Mouse (Mus musculus): ENCODE measurements at regions not wholly inside any gene's neighbourhood (a gene's known extent, or its start where the extent isn't known, plus 50 kb on each side); places are given as distances from the start of the nearest gene placed in this dataset.

- H3K36me3 ChIP-seq (ENCODE audit: control insufficient read depth, insufficient read depth, low read length): no peaks in the 10 kb centered on the region
- TF ChIP-seq POLR2A (IDR thresholded peaks at IDR 0.05; ENCODE audit: insufficient read depth, low read depth, low read length): no peak
- no peak for DNase-seq
- H3K9ac ChIP-seq (ENCODE audit: low read depth, low read length): no peak overlapping the region
- WGBS: 73% methylated on average over 1 of the region's 1 CpGs
- H3K79me2 ChIP-seq (replicated peaks; ENCODE audit: control insufficient read depth, insufficient read depth, low read length): no peaks in the 10 kb centered on the region
- H3K4me3 ChIP-seq: no peak overlapping the region
- H3K27me3 ChIP-seq (ENCODE audit: control insufficient read depth, insufficient read depth, low read length): no peaks in the 10 kb centered on the region
- H3K27ac ChIP-seq: no peak overlapping the region
- no peaks in the 10 kb centered on the region for H3K4me1 ChIP-seq (ENCODE audit: control insufficient read depth, insufficient read depth, low read length)
- intact Hi-C loops (cut with DNase I): no loop called here
Measured at GRCm38 (mm10) chr4:70010466-70010865, 399.8 kb downstream of the Cdk5rap2 start.

- no peak for TF ChIP-seq POLR2A (IDR thresholded peaks at IDR 0.05; ENCODE audit: insufficient read depth, low read depth, low read length)
- TF ChIP-seq EP300 (IDR thresholded peaks at IDR 0.05; ENCODE audit: insufficient read depth, low read depth, low read length): no peak
- TF ChIP-seq CTCF (IDR thresholded peaks at IDR 0.05): no peak
- no peak for DNase-seq
- no peak overlapping the region for H3K4me3 ChIP-seq
- intact Hi-C loops (cut with DNase I): no loop called here
- no peaks in the 10 kb centered on the region for H3K79me2 ChIP-seq (replicated peaks; ENCODE audit: control insufficient read depth, insufficient read depth, low read length)
- no peak overlapping the region for H3K9ac ChIP-seq (ENCODE audit: low read depth, low read length)
- H3K27me3 ChIP-seq (ENCODE audit: control insufficient read depth, insufficient read depth, low read length): no peaks in the 10 kb centered on the region
- H3K27ac ChIP-seq: no peak overlapping the region
- no peaks in the 10 kb centered on the region for H3K36me3 ChIP-seq (ENCODE audit: control insufficient read depth, insufficient read depth, low read length)
- H3K4me1 ChIP-seq (ENCODE audit: control insufficient read depth, insufficient read depth, low read length): no peaks in the 10 kb centered on the region
Measured at GRCm38 (mm10) chr4:70004966-70005365, 405.3 kb downstream of the Cdk5rap2 start.

GRCm38 (mm10) chr4:69993226-69993625 lies 417.0 kb downstream of the Cdk5rap2 start:
- Histone ChIP-seq H3K27ac (no peak overlapping the region), H3K36me3 (ENCODE audit: control insufficient read depth, insufficient read depth, low read length) (no peaks in the 10 kb centered on the region), H3K79me2 (replicated peaks; ENCODE audit: control insufficient read depth, insufficient read depth, low read length) (no peaks in the 10 kb centered on the region), H3K4me1 (ENCODE audit: control insufficient read depth, insufficient read depth, low read length) (no peaks in the 10 kb centered on the region), H3K4me3 (no peak overlapping the region), H3K9ac (ENCODE audit: low read depth, low read length) (no peak overlapping the region), H3K27me3 (ENCODE audit: control insufficient read depth, insufficient read depth, low read length) (no peaks in the 10 kb centered on the region)
- no peak for DNase-seq
- WGBS: 91% methylated on average over 3 of the region's 3 CpGs
- intact Hi-C loops (cut with DNase I): no loop called here
- TF ChIP-seq EP300 (IDR thresholded peaks at IDR 0.05; ENCODE audit: insufficient read depth, low read depth, low read length): no peak
- no peak for TF ChIP-seq POLR2A (IDR thresholded peaks at IDR 0.05; ENCODE audit: insufficient read depth, low read depth, low read length)
- TF ChIP-seq CTCF (IDR thresholded peaks at IDR 0.05): no peak

- Histone ChIP-seq H3K36me3 (ENCODE audit: control insufficient read depth, insufficient read depth, low read length) (no peaks in the 10 kb centered on the region), H3K9ac (ENCODE audit: low read depth, low read length) (no peak overlapping the region), H3K27ac (no peak overlapping the region), H3K27me3 (ENCODE audit: control insufficient read depth, insufficient read depth, low read length) (no peaks in the 10 kb centered on the region), H3K4me1 (ENCODE audit: control insufficient read depth, insufficient read depth, low read length) (no peaks in the 10 kb centered on the region), H3K79me2 (replicated peaks; ENCODE audit: control insufficient read depth, insufficient read depth, low read length) (no peaks in the 10 kb centered on the region), H3K4me3 (no peak overlapping the region)
- intact Hi-C loops (cut with DNase I): no loop called here
- no peak for DNase-seq
- WGBS: 50% methylated on average over 2 of the region's 2 CpGs
- TF ChIP-seq EP300 (IDR thresholded peaks at IDR 0.05; ENCODE audit: insufficient read depth, low read depth, low read length) (no peak), CTCF (IDR thresholded peaks at IDR 0.05) (no peak), POLR2A (IDR thresholded peaks at IDR 0.05; ENCODE audit: insufficient read depth, low read depth, low read length) (no peak)
Measured at GRCm38 (mm10) chr4:69974208-69974607, 436.0 kb downstream of the Cdk5rap2 start.

GRCm38 (mm10) chr4:69973566-69973965 lies 436.7 kb downstream of the Cdk5rap2 start:
- H3K4me3 ChIP-seq: no peak overlapping the region
- no peak overlapping the region for H3K27ac ChIP-seq
- no peaks in the 10 kb centered on the region for H3K27me3 ChIP-seq (ENCODE audit: control insufficient read depth, insufficient read depth, low read length)
- intact Hi-C loops (cut with DNase I): no loop called here
- whole genome bisulfite sequencing: 61% methylated on average over 6 of the region's 6 CpGs
- H3K4me1 ChIP-seq (ENCODE audit: control insufficient read depth, insufficient read depth, low read length): no peaks in the 10 kb centered on the region
- no peaks in the 10 kb centered on the region for H3K79me2 ChIP-seq (replicated peaks; ENCODE audit: control insufficient read depth, insufficient read depth, low read length)
- DNase-seq: no peak
- no peaks in the 10 kb centered on the region for H3K36me3 ChIP-seq (ENCODE audit: control insufficient read depth, insufficient read depth, low read length)
- H3K9ac ChIP-seq (ENCODE audit: low read depth, low read length): no peak overlapping the region
- TF ChIP-seq EP300 (IDR thresholded peaks at IDR 0.05; ENCODE audit: insufficient read depth, low read depth, low read length) (no peak), POLR2A (IDR thresholded peaks at IDR 0.05; ENCODE audit: insufficient read depth, low read depth, low read length) (no peak), CTCF (IDR thresholded peaks at IDR 0.05) (no peak)

GRCm38 (mm10) chr4:69971721-69972120 lies 438.5 kb downstream of the Cdk5rap2 start:
- Histone ChIP-seq H3K27me3 (ENCODE audit: control insufficient read depth, insufficient read depth, low read length) (no peaks in the 10 kb centered on the region), H3K9ac (ENCODE audit: low read depth, low read length) (no peak overlapping the region), H3K79me2 (replicated peaks; ENCODE audit: control insufficient read depth, insufficient read depth, low read length) (no peaks in the 10 kb centered on the region), H3K4me1 (ENCODE audit: control insufficient read depth, insufficient read depth, low read length) (no peaks in the 10 kb centered on the region), H3K36me3 (ENCODE audit: control insufficient read depth, insufficient read depth, low read length) (no peaks in the 10 kb centered on the region), H3K27ac (no peak overlapping the region), H3K4me3 (no peak overlapping the region)
- intact Hi-C loops (cut with DNase I): no loop called here
- DNase-seq: no peak
- 74% methylated on average over 3 of the region's 3 CpGs for WGBS
- TF ChIP-seq EP300 (IDR thresholded peaks at IDR 0.05; ENCODE audit: insufficient read depth, low read depth, low read length): no peak
- no peak for TF ChIP-seq POLR2A (IDR thresholded peaks at IDR 0.05; ENCODE audit: insufficient read depth, low read depth, low read length)
- no peak for TF ChIP-seq CTCF (IDR thresholded peaks at IDR 0.05)
